Mouse (Mus musculus) c-Kit-negative CD71-positive TER-119-positive erythroid progenitor cells, embryonic 14.5 days (primary cell): Measurements from ENCODE around the gene Lingo3.
A peak's percentile ranks its signal among the peaks of the same experiment; 100 is the strongest.

Experiments used
- DNase-seq: peaks from one replicate; pipeline ENCODE4 v3.0.0-alpha.2; 2013; ENCODE audit warnings: low read depth, low spot score

Lingo3 gene

DNA sequence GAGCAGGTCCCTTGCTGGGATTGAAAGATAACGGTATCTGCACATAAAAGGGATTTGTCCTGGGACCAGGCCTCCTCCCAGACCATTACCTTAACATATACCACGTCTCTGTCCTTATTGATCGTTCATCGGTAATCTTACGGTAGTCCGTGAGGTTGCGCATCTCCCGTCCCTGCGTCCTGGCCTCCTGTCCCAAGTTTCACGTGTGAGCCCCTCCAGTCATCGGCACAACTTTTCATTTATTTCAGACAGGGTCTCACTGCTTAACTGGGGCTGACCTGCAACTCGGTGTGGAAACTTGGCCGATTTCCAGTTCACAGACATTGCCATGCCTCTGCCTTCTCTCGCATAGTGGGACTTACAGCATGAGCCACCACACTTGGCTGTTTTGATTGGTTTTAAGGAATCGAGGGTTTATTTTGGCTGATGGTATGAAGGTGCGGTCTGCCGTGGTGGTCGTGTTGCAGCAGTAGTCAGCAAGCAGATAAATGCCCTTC, 44.7 kb downstream of the Lingo3 start:
- no peak for DNase-seq

DNA sequence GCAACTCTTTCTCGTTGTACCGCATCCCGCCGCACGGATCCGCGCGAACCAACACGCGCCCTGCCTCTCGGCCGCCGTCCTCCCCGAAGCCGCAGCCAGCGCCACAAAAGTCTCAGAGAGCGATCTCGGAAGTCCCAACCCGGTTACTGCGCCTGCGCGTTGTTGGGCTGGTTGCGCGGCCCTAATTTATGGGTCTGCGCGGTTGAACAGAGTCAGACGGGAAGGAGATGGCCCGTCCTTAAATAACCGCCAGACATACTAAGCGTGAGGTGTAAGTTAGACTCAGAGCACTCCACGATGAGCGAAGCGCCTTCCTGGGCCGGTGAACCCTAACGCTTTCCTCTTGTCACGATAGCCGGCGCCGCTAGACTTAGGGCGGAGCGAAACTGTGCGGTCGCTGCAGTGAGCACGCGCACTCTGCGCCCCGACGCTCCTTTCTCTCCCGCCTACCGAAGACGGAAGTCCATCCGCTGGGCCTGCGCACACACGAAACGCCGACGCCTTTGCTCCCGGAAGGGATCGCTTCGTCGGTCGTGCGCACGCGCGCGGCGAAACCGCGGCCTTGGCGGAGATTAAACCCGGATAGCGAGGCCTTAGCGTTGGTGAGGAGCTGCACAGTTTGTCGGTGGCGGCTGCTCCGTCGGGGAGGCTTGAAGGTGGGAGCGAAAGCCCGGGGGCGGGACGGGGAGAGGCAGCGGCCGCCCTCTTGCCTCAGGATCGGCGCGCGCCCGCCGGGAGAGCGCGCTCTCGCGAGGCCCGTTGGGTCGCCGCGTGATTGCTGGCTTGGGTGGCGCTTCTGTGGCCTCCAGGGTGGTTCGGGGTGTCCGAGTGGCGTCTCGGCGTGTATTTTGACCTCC, 45.5 kb downstream of the Lingo3 start, which contains the start of the genes Sf3a2 and Plekhj1:
Gene Sf3a2, plus strand, starts transcription at position 49 of the 857 bp plus-strand sequence.
Gene Plekhj1, minus strand, starts transcription at position 477 of the 857 bp plus-strand sequence.
- peak; percentile 95 for DNase-seq

DNA sequence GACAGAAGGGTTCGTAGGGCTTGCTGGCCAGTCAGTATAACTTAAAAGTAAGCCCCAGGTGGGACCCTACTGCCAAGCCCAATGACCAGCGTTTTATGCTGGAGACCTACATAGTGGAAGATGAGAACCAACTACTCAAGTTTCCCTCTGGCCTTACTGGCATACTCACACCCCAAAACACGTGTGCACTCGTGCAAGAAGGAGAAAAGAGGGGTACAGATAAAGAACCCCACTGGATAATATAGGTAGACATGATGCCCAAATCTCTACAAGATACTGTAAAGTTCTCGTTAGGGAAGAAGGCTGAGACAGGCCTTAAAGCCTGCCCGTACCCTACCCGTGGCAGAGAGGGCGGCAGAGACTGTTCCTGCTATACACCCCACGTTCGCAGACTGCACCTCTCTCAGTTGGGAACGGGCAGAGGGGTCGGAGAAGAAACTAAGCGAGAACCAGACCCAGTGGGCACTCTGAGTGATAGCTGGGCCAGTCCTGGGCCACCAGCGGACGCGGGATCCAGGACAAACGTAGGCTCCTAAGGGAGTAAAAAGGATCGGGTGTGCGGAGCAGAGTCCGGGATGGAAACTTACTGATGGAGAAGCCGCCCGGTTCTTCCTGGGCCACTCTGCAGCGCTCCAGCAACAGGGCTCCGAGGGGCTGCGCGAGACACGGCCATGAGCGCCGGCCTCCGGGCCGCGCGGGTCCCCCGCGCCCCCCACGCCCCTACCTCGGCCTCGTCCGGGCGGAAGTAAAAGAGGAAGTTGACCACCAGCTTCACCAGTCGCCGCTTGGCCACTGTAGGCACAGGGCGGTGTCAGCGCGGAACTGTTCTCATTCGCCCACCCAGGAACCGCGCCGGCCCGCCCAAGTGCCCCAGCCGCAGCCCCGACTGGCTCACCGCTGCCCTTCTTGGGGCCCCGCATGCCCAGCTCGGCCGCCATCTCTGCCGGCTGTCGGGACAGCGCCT, 46.4 kb downstream of the Lingo3 start:
- DNase-seq: no peak

DNA sequence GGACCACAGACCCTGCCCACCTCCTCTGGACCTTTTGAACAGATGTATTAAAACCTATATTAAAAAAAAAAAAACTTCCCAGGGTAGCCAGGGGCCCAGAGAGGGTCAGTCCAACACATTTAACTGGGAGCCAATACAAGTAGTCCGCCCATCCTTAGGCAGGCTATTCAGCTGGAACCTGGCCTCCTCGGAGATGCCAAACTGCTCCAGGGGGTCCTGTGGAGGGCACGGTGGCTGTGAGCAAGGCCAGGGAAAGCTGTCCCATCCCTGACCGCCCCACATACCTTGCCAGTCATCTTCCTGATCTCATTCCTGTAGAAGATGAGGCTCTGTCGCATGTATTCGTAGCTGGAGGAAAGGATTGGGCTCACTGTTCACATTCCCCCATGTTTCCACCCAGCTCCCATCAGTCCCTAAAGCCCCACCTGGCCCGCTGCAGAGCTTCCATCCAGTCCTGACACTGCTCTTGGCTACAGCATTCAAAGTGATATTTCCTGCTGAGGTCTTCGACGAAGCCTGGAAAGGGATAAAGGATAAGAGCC, 47.5 kb downstream of the Lingo3 start:
- no peak for DNase-seq

DNA sequence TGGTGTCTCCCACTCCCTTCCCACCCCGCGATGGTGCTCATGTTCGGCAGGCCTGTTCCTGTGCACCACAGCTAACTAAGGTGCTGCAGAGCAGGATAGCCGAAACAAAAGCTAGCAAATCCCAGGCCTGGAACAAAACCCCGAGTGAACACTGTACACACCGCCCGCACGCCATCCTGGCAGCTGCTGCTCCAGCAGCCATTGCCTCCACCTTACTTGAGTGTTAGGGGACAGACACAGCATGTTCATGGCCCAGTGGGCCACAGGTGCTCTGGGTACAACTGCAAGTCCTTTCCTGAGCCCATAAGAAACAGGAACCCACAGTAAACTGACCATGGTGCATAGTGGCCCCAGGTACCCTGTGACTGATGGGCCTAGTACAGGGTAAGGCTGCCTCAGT, 49.1 kb downstream of the Lingo3 start:
- DNase-seq: no peak

DNA sequence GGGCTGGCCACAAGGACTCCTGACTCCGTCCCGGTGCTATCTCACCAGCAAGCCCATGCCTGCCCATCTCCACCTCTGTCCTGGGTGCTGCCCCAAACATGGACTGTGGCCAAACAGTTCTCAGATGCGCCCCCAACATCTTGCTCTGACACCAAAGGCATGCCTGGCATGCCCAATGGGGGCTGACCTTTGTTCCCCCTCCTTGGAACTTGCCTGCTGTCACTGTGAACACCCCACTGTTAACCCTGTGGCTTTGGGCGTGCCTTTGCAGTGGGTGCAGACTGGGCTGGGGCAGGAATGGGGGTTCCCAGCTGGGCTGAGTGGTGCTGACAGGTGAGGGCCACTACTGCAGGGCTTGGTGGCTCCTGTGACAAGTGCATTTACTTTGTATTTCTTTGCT, 50.0 kb downstream of the Lingo3 start:
- no peak for DNase-seq

DNA sequence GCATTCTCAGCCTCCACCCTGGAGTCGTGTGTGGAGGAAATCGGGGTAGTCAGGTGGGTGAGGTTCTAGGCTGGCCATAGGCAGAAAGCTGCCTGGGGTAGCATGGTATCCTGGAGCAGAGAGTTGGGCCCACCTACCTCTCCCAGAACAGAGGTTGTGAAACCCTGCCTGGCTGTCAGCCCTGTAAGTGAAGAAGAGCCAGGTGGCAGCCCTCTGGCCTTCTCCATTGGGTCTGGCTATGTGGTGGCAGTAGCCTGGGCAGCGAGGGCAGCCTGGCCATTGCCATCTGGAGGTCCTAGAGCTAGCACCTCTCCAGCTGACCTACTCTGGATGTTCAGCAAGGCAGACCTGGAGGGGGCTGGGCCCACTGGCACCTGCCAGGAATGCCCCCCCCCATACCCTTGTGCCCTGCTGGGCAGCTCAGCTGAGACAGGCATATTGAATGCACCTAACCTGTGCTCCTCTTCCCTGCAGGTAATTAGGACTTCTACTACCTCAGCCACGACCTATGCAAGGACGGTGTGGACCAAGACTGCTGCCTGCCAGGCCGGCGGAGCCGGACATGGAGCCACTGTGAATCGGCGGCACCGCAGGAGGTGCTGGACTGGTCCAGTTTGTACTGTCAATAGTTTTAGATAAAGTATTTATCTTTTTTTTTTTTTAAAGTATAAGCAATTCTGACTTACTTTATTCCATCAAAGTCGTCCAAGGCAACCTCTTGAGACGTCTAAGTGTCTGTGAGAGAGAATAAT, 50.6 kb downstream of the Lingo3 start:
- no peak for DNase-seq

DNA sequence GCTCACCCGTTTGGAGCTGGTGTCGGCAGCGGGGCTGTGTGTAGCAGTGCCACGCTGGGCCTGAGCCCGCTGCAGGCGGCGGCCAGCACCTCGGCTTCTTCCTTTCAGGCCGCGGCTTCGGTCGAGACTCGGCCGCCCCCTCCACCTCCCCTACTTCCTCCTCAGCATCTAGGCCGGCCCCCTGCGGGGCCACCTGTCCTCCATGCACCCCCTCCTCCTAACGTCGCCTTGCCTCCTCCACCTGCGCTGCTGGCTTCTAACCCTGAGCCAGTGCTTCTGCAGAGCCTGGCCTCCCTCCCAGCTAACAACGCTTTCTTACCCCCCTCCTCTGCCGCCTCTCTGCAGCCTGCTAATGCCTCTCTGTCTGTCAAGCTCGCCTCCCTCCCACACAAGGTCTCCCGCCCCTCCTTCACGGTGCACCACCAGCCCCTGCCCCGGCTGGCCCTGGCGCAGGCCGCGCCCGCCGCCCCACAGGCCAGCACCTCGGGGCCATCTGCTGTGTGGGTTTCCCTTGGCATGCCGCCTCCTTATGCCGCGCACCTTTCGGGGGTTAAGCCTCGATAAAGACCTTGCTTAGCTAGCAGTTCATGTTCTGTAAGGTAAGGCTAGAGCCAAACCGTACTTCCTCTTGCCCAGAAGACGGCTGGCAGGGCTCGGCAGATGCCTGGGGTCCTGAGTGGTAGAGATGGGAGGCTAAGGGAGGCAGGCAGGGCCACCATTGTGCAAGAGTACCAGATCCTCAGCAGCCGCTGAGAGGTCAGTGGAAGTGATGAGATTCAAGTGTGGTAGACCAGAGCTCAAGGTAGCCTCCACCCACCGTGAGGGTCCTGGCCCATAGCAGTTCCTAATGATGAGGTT, 51.4 kb downstream of the Lingo3 start:
- no peak for DNase-seq

DNA sequence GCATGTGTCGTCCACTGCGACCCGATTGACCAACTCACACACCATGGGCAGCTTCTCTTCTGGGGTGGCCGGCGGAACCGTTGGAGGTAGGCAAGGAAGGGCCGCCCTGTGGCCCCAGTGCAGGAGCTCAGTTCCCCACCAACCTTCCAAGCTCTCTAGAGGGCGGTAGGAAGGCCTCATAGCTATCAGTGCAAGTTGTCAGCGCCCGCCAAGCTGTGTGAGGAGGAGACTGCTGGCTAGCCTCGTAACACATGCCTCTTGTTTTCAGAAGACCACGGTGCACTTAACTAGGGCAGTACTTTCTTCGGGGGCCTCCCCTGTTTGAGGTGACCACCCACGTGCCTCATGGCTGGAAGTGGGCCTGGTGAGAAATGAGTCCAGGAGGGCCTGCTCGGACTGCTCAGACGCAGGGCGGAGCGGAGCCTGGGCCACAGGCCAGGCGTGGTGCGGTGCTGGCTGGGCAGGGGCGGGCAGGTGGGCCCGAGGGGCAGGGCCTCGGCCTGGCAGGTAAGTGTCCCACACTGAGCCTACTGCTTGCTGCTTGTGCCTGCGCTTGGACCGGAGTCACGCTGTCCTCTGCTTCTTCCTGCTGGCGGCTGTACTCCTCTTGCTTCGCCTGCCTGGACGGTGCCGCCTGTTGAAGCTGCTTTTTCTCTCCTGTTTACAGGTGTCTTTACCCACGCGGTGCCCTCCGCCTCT, 52.2 kb downstream of the Lingo3 start:
- DNase-seq: no peak

DNA sequence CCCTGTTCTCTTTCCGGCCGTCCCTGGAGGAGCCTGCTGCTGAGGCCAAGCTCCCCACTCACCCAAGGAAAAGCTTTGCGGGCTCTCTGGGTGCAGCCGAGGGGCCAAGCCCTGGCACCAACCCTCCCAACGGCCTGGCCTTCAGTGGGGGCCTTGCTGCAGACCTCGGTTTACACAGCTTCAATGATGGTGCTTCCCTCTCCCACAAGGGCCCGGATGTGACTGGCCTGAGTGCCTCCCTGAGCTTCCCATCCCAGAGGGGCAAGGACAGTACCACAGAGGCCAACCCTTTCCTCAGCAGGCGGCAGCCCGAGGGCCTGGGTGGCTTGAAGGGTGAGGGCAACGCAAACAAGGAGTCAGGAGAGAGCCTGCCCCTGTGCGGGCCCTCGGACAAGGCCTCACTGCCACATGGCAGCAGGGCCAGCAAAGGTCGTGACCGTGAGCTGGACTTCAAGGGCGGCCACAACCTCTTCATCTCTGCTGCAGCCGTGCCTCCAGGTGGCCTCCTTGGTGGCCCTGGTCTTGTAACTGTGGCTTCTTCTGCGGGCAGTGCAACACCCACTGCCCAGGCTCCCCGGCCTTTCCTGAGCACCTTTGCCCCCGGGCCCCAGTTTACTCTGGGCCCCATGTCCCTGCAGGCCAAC, 53.0 kb downstream of the Lingo3 start:
- no peak for DNase-seq

DNA sequence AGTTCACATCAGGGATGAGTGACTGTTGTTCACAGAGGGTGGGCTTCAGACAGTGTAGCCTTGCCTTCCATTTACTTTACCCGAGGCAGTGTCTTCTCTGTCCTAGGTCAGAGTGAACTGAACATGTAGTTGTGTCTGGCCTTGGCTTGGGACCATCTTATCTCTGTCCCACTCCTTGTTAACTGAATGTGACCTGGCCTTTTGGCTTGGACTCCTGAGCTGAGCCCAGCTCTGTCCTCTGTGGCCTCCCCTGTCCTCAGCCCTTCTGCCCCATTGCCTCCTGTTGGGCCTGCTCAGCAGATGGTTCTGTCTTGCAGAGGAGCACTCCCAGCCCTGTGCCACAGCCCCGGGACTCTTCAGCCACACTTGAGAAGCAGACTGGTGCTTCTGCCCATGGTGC, 56.3 kb downstream of the Lingo3 start:
- DNase-seq: no peak

DNA sequence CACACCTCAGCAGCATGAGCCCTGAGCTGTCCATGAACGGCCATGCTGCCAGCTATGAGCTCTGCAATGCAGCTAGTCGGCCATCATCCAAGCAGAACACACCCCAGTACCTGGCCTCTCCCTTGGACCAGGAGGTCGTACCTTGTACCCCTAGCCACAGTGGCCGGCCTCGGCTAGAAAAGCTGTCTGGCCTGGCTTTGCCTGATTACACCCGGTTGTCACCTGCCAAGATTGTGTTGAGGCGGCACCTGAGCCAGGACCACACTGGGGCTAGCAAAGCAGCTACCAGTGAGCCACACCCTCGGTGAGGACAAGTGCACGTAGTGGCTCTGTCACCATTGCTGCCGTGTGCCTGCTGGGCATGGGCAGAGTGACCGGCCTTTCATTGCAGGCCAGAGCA, 57.9 kb downstream of the Lingo3 start:
- no peak for DNase-seq

DNA sequence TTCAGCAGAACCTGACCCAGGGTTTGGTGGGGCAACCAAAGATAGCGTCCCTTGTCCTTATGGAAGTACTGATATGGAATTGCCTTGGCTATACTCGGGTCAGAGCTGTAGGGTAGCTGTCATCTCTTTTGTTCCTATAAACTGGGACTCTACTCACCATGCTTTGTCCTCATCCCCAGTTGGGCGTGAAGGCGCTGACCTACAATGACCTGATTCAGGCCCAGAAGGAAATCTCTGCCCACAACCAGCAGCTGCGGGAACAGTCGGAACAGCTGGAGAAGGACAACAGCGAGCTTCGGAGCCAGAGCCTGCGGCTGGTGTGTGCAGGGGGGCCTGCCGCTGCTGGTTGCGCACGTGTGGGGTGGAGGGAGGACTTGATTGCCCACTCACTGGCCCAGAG, 59.0 kb downstream of the Lingo3 start:
- DNase-seq: no peak

DNA sequence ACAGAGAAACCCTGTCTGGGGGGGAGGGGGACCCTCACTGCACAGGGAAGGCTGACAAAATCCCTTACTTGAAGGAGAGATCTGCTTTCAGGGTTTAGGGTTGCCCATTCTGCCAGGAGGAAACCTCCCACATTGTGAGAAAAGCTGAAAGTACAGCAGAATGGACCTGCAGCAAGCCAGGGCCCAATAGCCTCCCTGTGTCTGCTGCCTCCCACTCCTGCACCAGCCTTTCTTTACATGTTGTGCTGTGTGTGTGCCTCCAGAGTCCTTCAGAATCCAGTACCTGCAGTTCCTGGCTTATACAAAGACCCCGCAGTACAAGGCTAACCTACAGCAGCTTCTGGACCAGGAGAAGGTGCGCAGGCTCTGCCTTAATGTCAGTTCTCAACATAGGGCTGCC, 59.5 kb downstream of the Lingo3 start:
- DNase-seq: no peak
